Mouse (Mus musculus) telencephalon, adult 2 months (tissue): ENCODE results near the gene Kif21a.

Source experiments
- DNase-seq: peaks from one replicate; pipeline ENCODE4 v3.0.0-alpha.2; 2011; ENCODE audit warnings: low read depth, low spot score

The Kif21a gene

DNA sequence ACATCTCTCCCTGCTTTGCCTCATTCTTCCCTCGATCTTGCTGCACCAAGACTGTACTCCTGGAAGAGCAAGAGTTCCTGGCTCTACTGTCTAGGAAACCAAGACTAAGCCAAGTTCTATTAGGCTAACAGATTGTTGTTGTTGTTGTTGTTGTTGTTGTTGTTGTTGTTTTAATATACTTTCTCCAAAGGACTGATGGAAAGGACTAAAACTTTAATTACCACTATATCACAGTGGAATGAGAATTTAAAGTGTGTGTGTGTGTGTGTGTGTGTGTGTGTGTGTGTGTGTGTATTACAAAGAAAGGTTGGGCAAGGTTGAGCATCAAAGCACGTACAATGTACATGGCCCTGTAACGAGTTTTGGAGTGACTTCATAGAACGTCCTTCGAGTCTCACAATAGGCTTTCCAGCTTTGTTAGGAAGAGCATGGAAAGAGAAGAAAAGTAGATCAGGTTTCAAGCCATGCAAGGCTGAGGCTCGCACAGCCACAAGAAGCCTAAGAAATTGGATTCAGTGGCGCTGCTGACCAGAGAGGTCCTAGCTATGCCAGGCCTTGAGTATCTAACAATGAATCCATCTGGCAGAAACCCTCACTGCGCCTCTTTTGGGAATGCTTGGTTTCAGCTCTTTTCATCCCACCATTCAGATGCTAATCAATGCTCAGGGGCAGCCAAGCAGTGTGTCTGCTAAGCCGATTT is 31.4 kb downstream of the Kif21a start:
- peak; percentile 41 for DNase-seq

DNA sequence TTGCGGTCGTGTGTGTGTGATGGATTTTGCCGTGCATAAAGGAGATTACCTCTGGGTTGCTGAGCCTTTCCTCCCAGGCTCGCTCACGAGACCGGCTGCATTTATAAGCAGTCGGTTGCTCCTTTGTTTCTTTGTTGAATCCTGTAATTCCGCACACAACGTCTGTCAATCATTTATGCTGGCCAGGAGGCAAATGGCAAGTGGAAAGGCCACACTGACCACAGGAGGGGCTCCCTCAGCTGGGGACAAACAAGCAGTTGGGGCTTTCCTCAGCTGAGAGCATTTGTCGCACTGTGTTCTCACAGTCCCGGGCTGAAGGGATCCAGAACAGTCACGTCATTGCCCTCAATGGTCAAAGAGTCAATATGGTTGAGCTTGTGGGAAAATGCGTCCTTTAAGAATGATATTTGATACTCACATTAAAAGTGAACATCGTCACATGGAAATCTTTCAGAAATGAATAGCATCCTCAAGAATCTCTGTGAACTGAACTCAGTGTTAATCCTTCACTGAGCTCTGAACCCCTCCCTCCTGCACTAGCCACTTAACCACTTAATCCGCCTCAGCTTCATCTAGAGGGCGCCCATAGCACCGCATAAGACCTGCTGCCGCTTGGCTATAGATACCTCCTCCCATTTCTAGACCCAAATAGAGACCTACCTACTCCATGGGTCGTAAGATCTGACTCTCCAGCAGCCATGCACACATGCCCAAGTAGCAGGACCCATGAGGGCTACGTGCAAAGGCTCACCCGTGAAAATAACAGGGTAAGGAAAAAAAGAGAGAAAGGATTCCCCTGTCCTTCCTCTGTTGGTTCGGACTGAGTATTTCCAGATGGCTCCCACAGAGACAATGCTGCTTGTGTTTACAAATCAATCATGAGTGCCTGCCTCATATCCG is 32.2 kb downstream of the Kif21a start:
- no peak for DNase-seq

DNA sequence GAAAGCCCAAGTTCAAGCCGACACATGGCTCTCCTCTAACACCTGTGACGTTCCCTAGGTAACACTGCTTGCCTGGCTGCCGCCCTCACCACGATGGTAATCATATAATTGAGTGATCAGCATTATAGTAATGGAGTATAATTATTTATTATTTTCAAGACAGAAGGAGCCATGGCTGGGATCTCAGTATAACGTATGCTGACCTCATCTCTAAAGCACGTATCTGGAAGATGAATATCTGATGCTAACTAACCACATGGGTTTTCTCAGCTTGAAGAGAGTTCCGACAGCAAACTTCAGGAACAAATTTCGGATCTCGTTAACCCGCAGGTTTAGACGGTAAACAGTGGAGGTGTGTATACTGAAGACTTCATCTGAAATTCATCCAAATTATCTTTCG is 33.4 kb downstream of the Kif21a start:
- no peak for DNase-seq

DNA sequence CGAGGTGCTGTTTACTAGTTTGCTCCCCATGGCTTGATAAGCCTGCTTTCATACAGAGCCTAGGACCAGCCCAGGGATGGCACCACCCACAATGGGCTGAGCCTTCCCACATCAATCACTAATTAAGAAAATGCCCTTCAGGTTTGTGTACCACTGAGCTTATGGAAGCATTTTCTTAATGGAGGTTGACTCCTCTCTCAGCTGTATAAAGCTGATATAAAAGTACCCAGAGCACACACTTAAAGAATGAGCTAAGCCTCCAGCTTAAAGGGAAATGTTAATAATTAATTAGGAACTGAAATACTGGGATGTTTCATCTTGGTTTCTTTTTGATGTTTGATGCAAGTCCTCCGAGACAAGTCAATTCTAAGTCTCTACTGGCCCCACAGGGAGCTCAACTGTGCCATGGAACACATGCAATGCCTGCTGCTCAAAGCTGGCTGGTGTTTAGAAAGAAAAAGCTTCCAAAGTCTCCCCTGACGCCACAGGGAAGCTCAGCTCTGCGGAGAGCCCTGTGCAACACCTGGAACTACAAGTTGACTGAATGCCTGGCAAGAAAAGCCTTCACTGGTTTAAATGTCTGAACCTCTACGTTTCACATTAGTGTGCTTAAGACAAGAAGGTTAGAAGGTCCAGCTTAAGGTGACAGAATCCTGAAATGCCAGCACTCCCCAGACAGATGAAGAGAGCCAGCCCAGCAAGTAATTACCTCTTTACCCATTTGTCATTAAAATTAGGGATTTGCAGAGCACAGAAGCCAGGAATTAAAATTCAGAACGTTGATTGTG is 36.8 kb downstream of the Kif21a start:
- no peak for DNase-seq

DNA sequence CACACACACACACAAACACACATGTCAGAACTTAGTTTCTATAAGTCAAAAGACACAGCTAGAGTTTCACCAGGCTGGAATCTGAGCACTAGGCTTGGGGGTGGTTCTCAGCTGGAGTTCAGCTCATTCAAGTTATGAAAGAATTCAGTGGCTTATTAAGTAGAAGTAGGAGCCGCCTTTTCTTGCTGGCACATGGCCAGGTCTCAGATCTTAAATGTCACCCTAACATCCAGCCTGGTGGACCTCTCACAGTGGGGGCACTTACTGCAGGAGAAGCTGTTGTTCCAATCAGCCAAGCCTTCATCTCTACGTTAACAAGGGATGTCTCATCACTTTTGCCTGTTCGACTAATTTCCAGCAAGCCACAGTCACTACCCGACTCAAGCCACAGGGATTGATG is 39.5 kb downstream of the Kif21a start:
- no peak for DNase-seq

DNA sequence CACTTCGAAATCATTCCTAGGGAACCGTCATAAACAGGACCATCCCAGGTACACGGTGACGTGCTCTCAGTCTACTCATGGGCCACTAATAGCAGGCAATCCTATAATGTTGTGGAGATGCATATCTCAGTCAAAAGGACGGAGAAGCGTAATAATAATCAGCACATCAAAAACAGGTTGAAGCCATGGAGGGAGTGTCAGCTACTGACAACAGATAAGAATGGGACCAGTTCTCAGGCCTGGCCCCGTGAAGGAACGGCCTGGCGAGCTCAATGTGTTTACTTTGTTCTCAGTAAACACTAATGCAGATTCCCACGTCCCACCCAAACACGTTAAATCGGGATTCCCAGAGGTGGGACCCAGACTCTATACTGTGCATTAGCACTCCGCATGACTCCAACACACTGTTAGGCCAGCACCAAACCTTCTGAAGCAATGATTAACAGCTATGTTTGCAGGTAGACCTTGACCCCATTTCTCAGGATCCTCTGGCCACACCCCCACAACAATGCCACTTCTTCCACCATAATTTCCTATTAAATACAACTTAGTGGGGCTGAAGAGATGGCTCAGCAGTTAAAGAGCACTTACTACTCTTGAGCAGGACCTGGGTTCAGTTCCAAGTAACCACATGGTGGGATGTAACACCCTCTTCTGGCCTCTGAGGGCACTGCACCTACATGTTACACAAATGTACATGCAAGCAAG is 42.5 kb downstream of the Kif21a start:
- no peak for DNase-seq

DNA sequence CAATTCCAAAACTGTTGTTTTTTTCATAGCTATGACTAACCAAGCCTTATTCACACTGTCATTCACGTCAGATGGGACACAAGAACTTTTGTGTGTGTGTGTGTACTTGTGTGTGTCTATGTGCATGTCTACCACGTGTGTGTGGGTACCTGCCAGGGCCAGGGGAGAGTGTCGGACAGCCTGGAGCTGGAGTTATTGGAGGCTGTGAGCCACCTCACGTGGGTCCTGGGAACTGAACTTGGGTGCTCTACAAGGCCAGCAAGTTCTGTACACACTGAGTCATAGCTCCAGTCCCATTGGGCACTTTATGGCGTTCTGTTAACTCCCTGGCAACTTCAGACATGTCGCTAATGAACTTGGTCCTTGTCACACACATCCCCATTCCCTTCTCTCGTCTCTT is 45.0 kb downstream of the Kif21a start:
- DNase-seq = no peak

DNA sequence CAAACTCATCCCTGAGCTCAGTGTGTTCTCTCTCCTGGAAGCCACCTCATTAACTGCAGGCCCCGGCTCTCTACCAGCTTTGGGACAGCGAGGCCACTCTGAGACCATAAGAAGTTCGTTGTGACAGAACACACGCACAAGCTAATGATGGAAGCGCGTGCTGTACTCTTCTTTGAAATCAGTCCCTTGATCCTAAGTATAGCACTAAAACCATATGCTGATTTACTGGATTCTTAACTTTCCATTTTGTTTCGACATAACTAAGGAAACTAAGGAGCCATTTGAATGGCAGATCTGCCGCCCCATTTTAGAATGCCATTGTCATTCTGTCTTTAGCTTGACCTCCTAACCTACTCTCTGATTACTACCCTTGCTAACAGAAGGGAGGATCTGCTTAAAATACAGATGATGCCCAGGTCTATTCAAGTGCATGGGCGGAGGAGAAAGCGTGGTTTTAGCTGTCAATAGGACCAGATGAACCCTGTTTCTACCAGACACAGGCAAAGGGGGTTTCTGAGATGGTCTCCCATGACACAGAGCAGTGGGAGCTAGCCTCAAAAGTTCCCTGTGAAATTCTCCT is 48.6 kb downstream of the Kif21a start:
- DNase-seq = no peak

DNA sequence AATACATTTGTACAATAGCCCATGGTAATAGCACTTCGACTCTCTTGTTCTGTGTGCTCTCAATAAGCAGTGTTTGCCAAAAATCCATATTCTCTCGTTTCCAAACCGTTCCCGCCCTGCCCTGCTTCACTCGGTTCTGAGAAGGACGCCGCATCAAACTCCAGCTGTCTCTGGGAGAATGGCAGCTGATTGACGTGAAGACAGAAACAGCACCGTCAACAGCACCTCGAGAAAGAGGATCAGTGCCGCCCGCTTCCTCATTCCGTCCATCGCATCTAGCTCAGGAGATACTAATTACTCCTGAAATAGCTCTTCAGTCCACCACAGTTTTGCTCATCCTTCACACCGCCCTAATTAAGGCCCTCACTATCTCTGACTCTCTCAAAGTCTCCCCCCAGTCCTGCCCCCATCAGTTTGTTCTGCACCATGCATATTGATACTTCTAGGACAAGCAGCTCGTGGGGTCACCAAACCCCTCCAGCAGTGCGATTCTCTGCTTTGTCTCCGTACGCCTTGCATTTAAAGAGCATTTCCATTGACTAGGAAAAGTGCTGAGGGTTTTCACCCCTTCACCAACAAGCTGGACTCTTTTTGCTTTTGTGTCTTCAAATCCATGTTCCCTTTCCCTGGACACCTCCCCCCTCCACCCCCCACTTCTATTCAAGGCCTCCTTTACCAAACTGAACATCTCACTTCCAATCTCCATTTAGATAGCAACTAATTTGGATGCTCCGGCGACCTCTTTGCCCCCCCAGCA is 49.3 kb downstream of the Kif21a start:
- no peak for DNase-seq

DNA sequence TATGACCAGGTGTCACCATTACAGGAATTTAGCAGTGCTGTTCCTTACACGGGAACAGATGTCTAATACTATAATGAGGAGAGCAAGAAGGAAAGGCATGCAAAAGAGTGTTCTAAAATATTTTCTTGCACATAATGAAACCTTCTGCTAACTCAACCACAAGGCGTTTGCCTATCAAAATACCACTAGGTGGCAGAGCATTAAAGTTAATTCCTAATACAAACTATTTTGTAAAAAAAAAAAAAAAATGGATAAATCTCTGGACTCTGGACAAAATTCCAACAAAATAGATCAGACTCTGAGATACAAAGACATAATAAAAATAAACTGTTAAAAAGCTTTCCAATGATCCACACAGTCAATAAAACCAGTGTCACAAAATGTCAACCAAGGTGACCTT is 56.9 kb downstream of the Kif21a start:
- DNase-seq = no peak

DNA sequence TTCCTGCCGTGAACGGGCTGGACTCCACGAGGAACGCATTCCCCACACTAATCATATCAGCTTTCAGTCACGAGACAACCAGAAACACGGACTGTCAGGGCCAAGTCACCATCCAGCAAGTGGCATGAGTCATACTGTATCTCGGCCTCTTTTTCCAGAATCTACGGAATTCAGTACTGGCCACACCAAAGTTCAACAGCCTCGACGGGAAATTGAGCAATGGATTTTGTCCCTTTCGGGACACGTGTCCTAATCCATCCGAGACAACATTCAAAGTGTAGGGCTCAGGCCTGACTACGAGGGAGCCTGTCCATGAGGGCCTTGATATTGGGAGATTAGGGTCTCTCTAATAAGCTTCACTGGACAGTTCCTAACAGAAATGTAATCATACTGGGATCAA is 57.4 kb downstream of the Kif21a start:
- no peak for DNase-seq

DNA sequence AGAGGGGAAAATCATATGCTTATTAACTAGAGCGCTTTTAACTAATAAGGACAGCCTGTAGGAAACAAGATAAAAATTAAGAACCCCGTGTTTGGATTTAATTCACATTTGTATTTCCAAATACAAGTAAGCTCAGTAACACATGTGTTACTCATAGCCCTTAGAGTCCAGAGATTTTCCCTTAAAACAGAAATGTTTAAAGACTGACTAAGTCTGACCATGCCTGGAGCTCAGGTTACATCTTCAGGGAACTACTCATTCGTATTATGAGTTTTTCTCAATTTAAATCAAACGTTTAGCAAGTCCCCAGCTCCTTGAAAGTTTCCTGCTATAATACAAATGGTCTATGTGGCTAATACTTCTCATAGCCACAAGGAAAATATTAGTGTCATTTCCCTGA is 57.9 kb downstream of the Kif21a start:
- DNase-seq = no peak

DNA sequence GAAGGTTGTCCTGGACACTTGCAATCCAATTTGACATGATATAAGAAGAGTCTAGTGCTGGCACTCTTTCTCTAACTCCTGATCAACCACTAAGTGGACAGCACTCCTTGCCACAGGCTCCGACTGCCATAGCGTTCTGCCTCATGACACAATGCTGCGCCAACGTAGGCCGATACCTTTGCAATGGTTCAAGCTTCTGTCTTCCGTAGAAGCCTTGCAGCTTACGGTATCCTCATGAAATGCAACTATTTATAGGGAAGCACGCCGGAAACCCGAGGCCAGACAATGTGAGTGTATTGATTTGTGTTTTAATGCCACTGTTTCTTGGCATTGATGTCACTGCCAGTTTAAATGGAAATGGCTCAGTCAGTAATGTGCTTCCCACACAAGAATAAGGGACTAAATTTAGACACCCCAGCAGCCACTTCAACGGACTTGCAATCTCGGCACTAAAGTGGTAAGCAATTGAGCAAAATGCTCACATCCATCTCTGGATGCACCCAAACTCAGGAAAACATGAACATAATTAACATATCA is 62.0 kb downstream of the Kif21a start:
- DNase-seq = peak; percentile 71

DNA sequence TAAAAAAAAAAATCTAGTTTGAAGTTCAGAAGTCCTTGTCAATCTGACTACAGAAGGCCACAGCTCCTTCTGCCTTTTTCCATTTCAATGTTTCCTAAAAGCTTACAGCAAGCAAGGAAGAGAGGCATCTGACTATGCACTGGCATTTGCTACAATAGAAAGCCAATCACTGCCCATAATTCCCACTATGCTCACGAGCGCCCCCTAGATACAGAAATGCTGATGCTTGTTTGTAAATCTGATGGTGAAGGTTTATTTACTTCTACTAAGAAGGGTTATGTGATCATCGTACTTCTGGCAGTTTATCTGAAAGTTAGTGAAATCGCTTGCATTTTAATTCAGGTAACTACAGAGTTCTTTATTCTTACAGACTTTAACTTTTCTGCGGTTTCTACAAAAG is 73.8 kb downstream of the Kif21a start:
- no peak for DNase-seq

DNA sequence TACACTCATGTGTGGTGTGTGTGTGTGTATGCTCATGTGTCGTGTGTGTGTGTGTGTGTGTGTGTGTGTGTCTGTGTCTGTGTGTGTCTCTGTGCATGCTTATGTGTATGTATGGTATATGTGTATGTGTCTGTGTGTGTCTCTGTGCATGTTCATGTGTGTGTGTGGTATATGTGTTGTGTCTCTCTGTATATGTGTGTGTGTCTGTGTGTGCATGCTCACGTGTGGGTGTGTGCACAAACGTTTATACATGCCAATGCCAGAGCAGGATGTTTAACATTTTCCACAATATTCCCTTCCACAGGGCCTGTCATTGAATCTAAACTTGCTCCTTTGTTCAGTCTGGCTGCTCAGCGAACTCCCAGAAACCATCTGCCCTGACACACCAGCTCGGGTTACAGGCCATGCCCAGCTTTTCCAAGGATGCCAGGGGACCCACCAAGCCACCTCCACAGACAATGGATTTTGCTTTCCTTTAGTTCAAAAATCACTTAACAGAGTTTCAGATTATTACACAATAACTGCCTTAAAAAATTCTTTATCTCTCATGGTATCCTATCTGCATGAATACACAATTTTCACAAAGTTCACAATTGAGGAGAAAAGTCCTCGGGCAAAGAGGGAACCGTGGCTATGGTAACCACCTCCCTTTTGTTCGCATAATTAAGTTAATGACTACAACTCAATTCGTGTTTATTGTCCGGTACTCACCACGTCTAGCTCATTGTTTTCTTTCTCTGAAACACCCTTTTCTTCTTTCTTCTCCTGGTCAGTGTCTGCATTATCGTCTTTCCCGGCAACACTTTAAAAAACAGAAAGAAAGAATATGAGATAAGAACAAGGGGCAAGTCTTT is 77.6 kb downstream of the Kif21a start:
- DNase-seq = no peak

DNA sequence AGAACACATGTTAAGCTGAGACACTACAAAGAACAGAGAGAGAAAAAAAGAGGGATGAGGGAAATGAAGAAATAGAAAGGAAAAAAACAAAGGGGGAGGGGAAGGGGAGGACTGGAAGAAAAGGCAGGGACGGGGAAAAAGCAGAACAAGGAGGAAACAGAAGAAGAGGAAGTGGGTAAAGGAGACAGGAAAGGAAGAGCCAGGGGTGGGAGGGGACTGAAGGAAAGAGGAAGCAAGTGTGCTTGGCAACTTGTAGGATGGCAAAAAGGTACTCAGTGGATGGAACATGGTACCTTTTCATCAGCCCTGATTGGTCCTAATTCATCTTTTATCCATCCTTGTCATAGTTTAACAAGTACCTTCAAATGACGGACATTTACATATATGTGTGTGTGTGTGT is 86.4 kb downstream of the Kif21a start:
- no peak for DNase-seq

DNA sequence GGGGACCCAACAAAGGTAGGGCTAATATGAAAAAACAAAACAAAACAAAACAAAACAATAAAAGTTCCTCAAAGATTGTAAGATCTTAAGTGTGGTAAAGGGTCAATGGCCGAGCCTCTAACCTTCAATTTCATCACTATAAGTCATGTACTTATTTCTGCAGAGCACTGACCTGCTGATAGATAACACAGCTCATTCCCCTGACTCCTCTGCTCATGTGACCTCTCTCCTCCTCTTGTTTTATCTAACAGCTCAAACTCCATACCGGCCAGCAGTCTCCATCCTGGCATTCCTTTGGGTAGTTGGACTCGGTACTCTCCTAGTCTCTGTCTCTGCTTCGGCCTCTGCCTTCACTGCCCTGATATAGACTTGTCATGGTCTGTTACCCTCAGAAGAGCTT is 87.2 kb downstream of the Kif21a start:
- no peak for DNase-seq

DNA sequence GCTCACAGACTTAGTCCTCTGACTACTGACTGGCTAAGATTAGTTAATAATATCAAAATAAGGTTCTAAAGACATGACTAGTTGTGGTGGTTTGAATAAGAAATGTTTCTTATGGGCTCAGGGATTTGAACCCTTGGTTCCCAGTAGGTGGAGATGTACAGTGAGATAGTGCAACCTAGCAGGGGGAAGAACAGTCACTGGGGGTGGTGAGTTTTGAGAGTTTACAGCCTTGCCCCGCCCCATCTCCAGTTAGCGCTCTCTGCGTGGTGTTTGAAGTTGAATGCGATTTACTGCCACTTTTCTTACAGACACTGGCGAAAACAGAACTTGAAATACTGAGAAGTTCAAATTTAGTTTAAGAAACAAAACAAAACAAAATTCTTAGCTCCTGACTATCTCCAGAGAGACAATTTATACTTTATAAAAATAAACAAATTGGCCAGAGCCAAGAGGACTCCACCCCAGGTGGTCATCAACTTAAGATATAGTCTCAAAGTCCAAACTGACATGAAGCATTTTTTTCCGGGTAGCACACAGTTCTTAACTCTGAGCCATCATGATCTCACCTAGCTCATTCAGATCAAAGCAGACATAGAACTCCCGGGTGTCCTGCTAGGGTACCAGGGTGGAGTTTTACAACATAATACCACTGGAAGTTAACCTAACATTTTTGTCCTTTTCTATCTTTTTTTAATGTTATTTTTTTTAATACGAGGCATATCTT is 88.8 kb downstream of the Kif21a start:
- DNase-seq = no peak

DNA sequence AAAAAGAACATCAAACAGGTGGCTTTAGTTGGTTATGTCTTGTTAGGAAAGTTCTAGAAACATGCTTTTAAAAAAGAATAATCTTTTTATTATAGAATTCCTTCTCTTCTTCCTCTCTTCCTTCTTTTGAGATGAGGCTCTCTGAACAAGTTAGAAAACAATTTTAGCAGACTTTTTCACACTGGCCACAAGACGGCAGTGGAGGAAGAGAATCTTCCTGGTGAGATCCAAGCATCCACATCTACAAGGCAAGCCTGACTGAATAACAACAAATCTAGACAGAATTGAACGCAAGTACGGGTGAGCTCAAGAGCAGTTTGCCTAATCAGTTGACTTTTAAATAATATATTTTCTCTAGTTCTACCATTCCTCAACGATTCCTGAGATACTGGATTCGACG is 98.4 kb downstream of the Kif21a start:
- DNase-seq = no peak
